Mouse (Mus musculus): ENCODE results near the gene Paqr5. TPM values are rescaled to one million over a fixed set of nuclear protein-coding genes. Genes with fewer than 3 reads are reported as not detected.

Gene Paqr5
- polyA plus RNA-seq, 1 experiment from 2014 or later: 0.26 TPM

DNA sequence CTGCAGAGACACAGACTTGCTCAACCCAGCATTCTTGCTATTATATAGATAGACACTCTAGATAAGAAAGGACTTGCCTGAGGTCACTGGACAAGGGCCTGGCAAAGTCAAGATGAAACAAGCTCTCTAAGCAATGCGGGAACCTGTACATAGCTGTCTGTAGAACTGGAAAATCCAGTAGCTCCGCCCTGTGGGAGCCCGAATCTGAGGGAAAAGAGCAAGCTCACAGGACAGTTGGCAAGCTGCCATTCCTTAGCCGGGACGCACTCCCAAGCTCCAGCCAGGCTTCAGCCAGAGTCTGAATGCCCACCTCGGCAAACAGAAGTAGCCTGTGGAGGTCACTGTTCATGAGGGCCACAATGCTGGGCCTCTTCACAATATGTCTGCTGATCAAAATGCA is 28.8 kb downstream of the Paqr5 start:
- ATAC-seq (ENCODE audit: low FRiP score): no peak
- Histone ChIP-seq H3K27ac (ENCODE audit: low read depth, low read length) (no peak overlapping the region), H3K4me1 (ENCODE audit: control insufficient read depth, insufficient read depth, low read length) (peaks cover 3% of the 10 kb centered on the region; the same call in 1 of the 2 replicates), H3K4me3 (ENCODE audit: low read depth, low read length) (no peak overlapping the region), H3K9ac (ENCODE audit: low read length) (no peak overlapping the region), H3K27me3 (ENCODE audit: control insufficient read depth, insufficient read depth, low read length) (no peaks in the 10 kb centered on the region), H3K4me2 (no peak overlapping the region), H3K36me3 (ENCODE audit: control insufficient read depth, insufficient read depth, low read length) (no peaks in the 10 kb centered on the region), H3K9me3 (ENCODE audit: control insufficient read depth, low read length) (no peaks in the 10 kb centered on the region)
- DNase-seq (ENCODE audit: low spot score, missing footprints): no peak
- WGBS: 73% methylated on average over 6 of the region's 6 CpGs

- H3K4me1 ChIP-seq (ENCODE audit: control insufficient read depth, insufficient read depth, low read length): peaks cover 2% of the 10 kb centered on the region; the same call in 1 of the 2 replicates
- no peak overlapping the region for H3K4me3 ChIP-seq (ENCODE audit: low read depth, low read length)
- DNase-seq (ENCODE audit: low spot score, missing footprints): no peak
- H3K27ac ChIP-seq (ENCODE audit: low read depth, low read length): no peak overlapping the region
- no peaks in the 10 kb centered on the region for H3K36me3 ChIP-seq (ENCODE audit: control insufficient read depth, insufficient read depth, low read length)
- WGBS: 79% methylated on average over 4 of the region's 4 CpGs
- no peak overlapping the region for H3K4me2 ChIP-seq
- H3K9ac ChIP-seq (ENCODE audit: low read length): no peak overlapping the region
- H3K9me3 ChIP-seq (ENCODE audit: control insufficient read depth, low read length): no peaks in the 10 kb centered on the region
- no peaks in the 10 kb centered on the region for H3K27me3 ChIP-seq (ENCODE audit: control insufficient read depth, insufficient read depth, low read length)
- no peak for ATAC-seq (ENCODE audit: low FRiP score)
Observed at GRCm38 (mm10) chr9:61991158-61991557, 35.5 kb downstream of the Paqr5 start.

- H3K4me3 ChIP-seq (ENCODE audit: low read depth, low read length): no peak overlapping the region
- ATAC-seq (ENCODE audit: low FRiP score) (no peak), DNase-seq (ENCODE audit: low spot score, missing footprints) (no peak)
- WGBS: 34% methylated on average over 3 of the region's 3 CpGs
- no peak overlapping the region for H3K4me2 ChIP-seq
- peaks cover 2% of the 10 kb centered on the region; the same call in 1 of the 2 replicates for H3K4me1 ChIP-seq (ENCODE audit: control insufficient read depth, insufficient read depth, low read length)
- no peaks in the 10 kb centered on the region for H3K9me3 ChIP-seq (ENCODE audit: control insufficient read depth, low read length)
- no peak overlapping the region for H3K27ac ChIP-seq (ENCODE audit: low read depth, low read length)
- H3K36me3 ChIP-seq (ENCODE audit: control insufficient read depth, insufficient read depth, low read length): no peaks in the 10 kb centered on the region
- no peak overlapping the region for H3K9ac ChIP-seq (ENCODE audit: low read length)
- no peaks in the 10 kb centered on the region for H3K27me3 ChIP-seq (ENCODE audit: control insufficient read depth, insufficient read depth, low read length)
Observed at GRCm38 (mm10) chr9:61990738-61991137, 35.9 kb downstream of the Paqr5 start.

- Histone ChIP-seq H3K36me3 (ENCODE audit: control insufficient read depth, insufficient read depth, low read length) (no peaks in the 10 kb centered on the region), H3K4me2 (no peak overlapping the region), H3K9me3 (ENCODE audit: control insufficient read depth, low read length) (no peaks in the 10 kb centered on the region), H3K9ac (ENCODE audit: low read length) (no peak overlapping the region), H3K4me1 (ENCODE audit: control insufficient read depth, insufficient read depth, low read length) (peaks cover 2% of the 10 kb centered on the region; the same call in 1 of the 2 replicates), H3K4me3 (ENCODE audit: low read depth, low read length) (no peak overlapping the region), H3K27me3 (ENCODE audit: control insufficient read depth, insufficient read depth, low read length) (no peaks in the 10 kb centered on the region), H3K27ac (ENCODE audit: low read depth, low read length) (no peak overlapping the region)
- 96% methylated on average over 7 of the region's 7 CpGs for WGBS
- ATAC-seq (ENCODE audit: low FRiP score) (no peak), DNase-seq (ENCODE audit: low spot score, missing footprints) (no peak)
Observed at GRCm38 (mm10) chr9:61986055-61986454, 40.6 kb downstream of the Paqr5 start.

GRCm38 (mm10) chr9:61985183-61985863 is 41.3 kb downstream of the Paqr5 start:
- 66% methylated on average over 11 of the region's 11 CpGs for WGBS
- no peak overlapping the region for H3K4me2 ChIP-seq
- no peaks in the 10 kb centered on the region for H3K9me3 ChIP-seq (ENCODE audit: control insufficient read depth, low read length)
- H3K36me3 ChIP-seq (ENCODE audit: control insufficient read depth, insufficient read depth, low read length): no peaks in the 10 kb centered on the region
- ATAC-seq (ENCODE audit: low FRiP score): no peak
- no peaks in the 10 kb centered on the region for H3K27me3 ChIP-seq (ENCODE audit: control insufficient read depth, insufficient read depth, low read length)
- no peak overlapping the region for H3K27ac ChIP-seq (ENCODE audit: low read depth, low read length)
- H3K4me3 ChIP-seq (ENCODE audit: low read depth, low read length): no peak overlapping the region
- peaks cover 2% of the 10 kb centered on the region; the same call in 1 of the 2 replicates for H3K4me1 ChIP-seq (ENCODE audit: control insufficient read depth, insufficient read depth, low read length)
- DNase-seq (ENCODE audit: low spot score, missing footprints): peak; percentile 92
- no peak overlapping the region for H3K9ac ChIP-seq (ENCODE audit: low read length)

DNA sequence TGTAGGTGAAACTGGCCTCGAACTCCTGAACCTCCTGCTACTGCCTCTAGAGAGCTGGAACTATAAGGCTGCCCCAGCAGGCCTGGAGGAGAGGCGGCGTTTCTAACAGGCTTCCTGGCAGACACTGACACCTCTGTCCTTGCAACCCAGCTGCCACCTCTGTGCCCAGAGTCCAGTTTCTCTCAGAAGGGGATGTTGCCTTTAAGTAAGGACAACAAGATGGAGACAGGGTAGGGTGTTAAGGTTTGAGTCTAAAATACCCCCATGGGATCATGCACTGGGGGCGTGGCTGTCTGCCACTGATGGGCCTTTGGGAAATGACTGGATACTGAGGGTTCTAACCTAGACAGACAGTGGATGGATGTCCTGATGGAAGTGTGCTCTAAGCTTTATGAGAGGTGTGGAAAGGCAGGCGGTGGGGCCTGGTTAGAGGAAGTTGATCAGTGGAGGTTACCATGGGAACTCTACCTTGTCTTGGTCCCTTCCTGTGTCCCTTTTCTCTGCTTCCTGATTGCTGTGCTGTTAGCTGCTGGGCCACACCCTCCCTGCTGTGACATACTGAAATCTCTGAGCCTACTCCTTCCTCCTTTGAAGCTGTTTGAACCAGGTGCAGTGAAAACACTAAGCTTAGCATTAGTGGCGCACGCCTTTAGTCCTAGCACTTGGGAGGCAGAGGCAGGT is 43.6 kb downstream of the Paqr5 start:
- Histone ChIP-seq H3K27me3 (ENCODE audit: control insufficient read depth, insufficient read depth, low read length) (no peaks in the 10 kb centered on the region), H3K27ac (ENCODE audit: low read depth, low read length) (no peak overlapping the region), H3K4me3 (ENCODE audit: low read depth, low read length) (no peak overlapping the region), H3K36me3 (ENCODE audit: control insufficient read depth, insufficient read depth, low read length) (no peaks in the 10 kb centered on the region), H3K9me3 (ENCODE audit: control insufficient read depth, low read length) (no peaks in the 10 kb centered on the region), H3K9ac (ENCODE audit: low read length) (no peak overlapping the region), H3K4me2 (no peak overlapping the region), H3K4me1 (ENCODE audit: control insufficient read depth, insufficient read depth, low read length) (no peaks in the 10 kb centered on the region)
- 88% methylated on average over 7 of the region's 7 CpGs for WGBS
- no peak for ATAC-seq (ENCODE audit: low FRiP score)
- DNase-seq (ENCODE audit: low spot score, missing footprints): no peak

DNA sequence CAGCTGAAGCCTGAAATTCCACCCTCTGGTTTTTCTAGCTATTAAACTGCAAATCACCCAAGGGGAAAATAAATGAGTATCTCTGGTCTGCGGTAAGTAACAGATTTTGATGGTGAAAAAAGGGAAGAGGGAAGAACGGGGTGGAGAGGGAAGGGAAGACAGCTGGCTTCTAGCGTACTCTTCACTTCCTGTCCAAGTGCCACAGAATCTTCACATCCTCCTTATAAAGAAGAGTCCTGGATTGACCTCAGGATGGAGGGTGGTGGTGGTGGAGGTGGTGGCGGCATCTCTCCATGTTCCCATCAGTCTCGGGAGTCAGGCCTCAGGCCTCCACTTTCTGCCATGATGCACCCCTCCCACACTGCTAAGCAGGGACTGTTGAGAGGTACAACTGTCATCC is 44.8 kb downstream of the Paqr5 start:
- Histone ChIP-seq H3K4me3 (ENCODE audit: low read depth, low read length) (no peak overlapping the region), H3K9me3 (ENCODE audit: control insufficient read depth, low read length) (no peaks in the 10 kb centered on the region), H3K27me3 (ENCODE audit: control insufficient read depth, insufficient read depth, low read length) (no peaks in the 10 kb centered on the region), H3K27ac (ENCODE audit: low read depth, low read length) (no peak overlapping the region), H3K4me1 (ENCODE audit: control insufficient read depth, insufficient read depth, low read length) (no peaks in the 10 kb centered on the region), H3K9ac (ENCODE audit: low read length) (no peak overlapping the region), H3K36me3 (ENCODE audit: control insufficient read depth, insufficient read depth, low read length) (no peaks in the 10 kb centered on the region), H3K4me2 (no peak overlapping the region)
- DNase-seq (ENCODE audit: low spot score, missing footprints) (no peak), ATAC-seq (ENCODE audit: low FRiP score) (no peak)
- WGBS: 85% methylated on average over 5 of the region's 5 CpGs

- WGBS: 80% methylated on average over 2 of the region's 2 CpGs
- no peak overlapping the region for H3K27ac ChIP-seq (ENCODE audit: low read depth, low read length)
- no peak overlapping the region for H3K9ac ChIP-seq (ENCODE audit: low read length)
- H3K9me3 ChIP-seq (ENCODE audit: control insufficient read depth, low read length): no peaks in the 10 kb centered on the region
- H3K36me3 ChIP-seq (ENCODE audit: control insufficient read depth, insufficient read depth, low read length): no peaks in the 10 kb centered on the region
- no peak overlapping the region for H3K4me3 ChIP-seq (ENCODE audit: low read depth, low read length)
- no peaks in the 10 kb centered on the region for H3K4me1 ChIP-seq (ENCODE audit: control insufficient read depth, insufficient read depth, low read length)
- no peak overlapping the region for H3K4me2 ChIP-seq
- H3K27me3 ChIP-seq (ENCODE audit: control insufficient read depth, insufficient read depth, low read length): no peaks in the 10 kb centered on the region
- DNase-seq (ENCODE audit: low spot score, missing footprints) (no peak), ATAC-seq (ENCODE audit: low FRiP score) (no peak)
Observed at GRCm38 (mm10) chr9:61979983-61980382, 46.7 kb downstream of the Paqr5 start.

GRCm38 (mm10) chr9:61977258-61977945 is 49.3 kb downstream of the Paqr5 start:
- no peak overlapping the region for H3K27ac ChIP-seq (ENCODE audit: low read depth, low read length)
- H3K4me3 ChIP-seq (ENCODE audit: low read depth, low read length): no peak overlapping the region
- H3K9ac ChIP-seq (ENCODE audit: low read length): no peak overlapping the region
- H3K4me2 ChIP-seq: no peak overlapping the region
- no peaks in the 10 kb centered on the region for H3K4me1 ChIP-seq (ENCODE audit: control insufficient read depth, insufficient read depth, low read length)
- no peaks in the 10 kb centered on the region for H3K9me3 ChIP-seq (ENCODE audit: control insufficient read depth, low read length)
- H3K27me3 ChIP-seq (ENCODE audit: control insufficient read depth, insufficient read depth, low read length): no peaks in the 10 kb centered on the region
- ATAC-seq (ENCODE audit: low FRiP score): no peak
- WGBS: 92% methylated on average over 13 of the region's 13 CpGs
- DNase-seq (ENCODE audit: low spot score, missing footprints): no peak
- no peaks in the 10 kb centered on the region for H3K36me3 ChIP-seq (ENCODE audit: control insufficient read depth, insufficient read depth, low read length)

Data from midbrain, embryonic 11.5 days (tissue).